Mouse (Mus musculus): ENCODE results near the gene Cemip2.

DNA sequence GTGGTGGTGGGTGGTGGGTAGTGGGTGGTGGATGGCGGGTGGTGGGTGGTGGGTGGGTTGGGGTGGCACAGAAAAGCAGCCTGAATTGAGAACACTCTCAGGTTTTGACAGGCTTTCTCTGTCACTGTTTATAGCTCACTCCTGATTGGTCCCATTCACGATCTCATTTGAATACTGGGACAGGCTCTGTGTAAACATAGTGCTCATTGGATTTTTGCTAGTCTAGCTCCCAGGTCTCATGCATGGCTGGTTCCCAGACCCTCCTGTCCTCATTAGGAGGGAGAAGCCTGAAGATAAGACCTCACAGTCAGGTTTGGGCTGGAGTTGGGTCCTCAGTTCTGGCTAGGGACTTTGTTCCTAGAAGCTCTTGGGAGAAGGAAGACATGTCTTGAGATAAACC lies 105.8 kb downstream of the Cemip2 start:
- TF ChIP-seq GATA1 (IDR thresholded peaks at IDR 0.05; ENCODE audit: borderline replicate concordance, low read length) (no peak), FLI1 (IDR thresholded peaks at IDR 0.05; ENCODE audit: low read length) (no peak)
